Mouse (Mus musculus) bone marrow, adult 2 months (tissue): Measurements from ENCODE around the gene P4ha1.

ENCODE experiments used
- CTCF ChIP-seq: fragments of 200-500 bp; IDR thresholded peaks from 2 replicates; pipeline ENCODE4 v1.5.1; 2011; ENCODE audit warnings: low read length, control low read depth; ENCODE audit not compliant: control insufficient read depth, insufficient read depth
- POLR2A ChIP-seq: fragments of 200-500 bp; IDR thresholded peaks from 2 replicates; pipeline ENCODE4 v1.6.1; 2011; ENCODE audit warnings: low read depth, mild to moderate bottlenecking, control low read depth, low read length, borderline replicate concordance; ENCODE audit not compliant: control insufficient read depth

DNA sequence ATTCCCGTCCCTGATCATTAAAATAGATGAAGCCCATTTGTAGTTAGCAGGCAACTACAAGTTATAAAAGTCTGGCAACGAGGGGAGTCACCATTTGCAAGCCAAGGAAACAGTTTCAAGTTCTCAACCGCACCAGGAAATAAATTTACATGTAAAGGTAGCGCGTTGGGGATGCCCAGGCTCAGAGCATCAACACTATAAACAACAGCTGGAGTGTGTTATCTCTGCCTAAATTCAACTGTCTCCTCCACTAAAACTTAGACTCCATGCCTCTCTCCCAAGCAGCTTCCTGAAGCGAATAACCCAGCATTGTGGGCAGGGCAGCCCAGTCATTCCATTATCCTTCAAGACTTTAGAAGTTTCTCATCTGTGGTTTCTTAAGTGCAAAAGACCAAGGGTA is 85.4 kb downstream of the P4ha1 start:
- TF ChIP-seq POLR2A (no peak), CTCF (no peak)
